Mouse (Mus musculus): Measurements from ENCODE around the gene Ibsp. TPM values are rescaled to one million over a fixed set of nuclear protein-coding genes. Genes with fewer than 3 reads are reported as not detected.
A peak's percentile ranks its signal among the peaks of the same experiment; 100 is the strongest.

Gene Ibsp
- polyA plus RNA-seq, 1 experiment from 2014 or later, result not detected

DNA sequence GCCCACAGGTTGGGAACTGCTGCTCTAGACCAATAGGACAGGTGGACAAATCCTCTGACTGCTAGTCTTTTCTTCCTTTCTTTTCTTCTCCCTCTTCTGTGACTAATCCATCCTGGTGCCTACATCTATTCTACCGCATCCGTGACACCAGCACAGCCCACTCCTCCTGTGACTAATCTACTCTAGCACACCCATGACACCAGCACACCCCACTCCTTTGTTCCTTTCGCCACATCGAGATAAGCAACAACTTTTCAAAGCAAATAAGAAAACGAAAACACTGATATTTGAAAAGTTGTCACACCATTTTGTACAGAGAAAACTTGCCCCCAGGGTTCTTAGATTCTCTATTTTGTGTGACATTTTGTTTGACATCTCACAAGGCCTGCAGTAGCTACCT lies 31.1 kb downstream of the Ibsp start:
- Histone ChIP-seq H3K9me3 (no peaks in the 10 kb centered on the region), H3K4me1 (no peaks in the 10 kb centered on the region), H3K27me3 (ENCODE audit: poor library complexity, severe bottlenecking) (no peaks in the 10 kb centered on the region), H3K36me3 (replicated peaks) (no peaks in the 10 kb centered on the region), H3K4me3 (no peak overlapping the region), H3K27ac (no peak overlapping the region)
- DNase-seq (ENCODE audit: extremely low spot score, low spot score), result no peak
- 85% methylated on average over 5 of the region's 5 CpGs for WGBS

DNA sequence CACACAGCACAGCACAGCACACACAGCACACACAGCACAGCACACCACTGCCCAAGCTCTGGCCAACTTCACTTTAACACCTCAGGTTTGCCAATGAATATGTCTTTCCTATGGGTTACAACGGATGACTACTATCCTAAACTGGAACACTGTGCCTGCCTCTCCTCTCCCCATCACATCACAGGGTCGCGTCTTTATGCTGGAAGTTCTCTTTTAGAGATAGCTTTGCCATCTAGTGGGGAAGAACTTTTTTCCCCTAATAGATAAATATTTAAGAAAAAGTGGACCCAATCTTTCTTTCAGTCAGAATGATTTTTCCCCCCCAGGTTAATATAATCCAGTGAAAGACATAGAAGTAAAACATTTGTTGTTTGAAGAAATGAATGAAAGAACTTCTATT lies 33.3 kb downstream of the Ibsp start:
- Histone ChIP-seq H3K27me3 (ENCODE audit: poor library complexity, severe bottlenecking) (no peaks in the 10 kb centered on the region), H3K9me3 (no peaks in the 10 kb centered on the region), H3K4me1 (no peaks in the 10 kb centered on the region), H3K36me3 (replicated peaks) (no peaks in the 10 kb centered on the region), H3K4me3 (no peak overlapping the region), H3K27ac (no peak overlapping the region)
- no peak for DNase-seq (ENCODE audit: extremely low spot score, low spot score)
- WGBS, result 79% methylated on average over 3 of the region's 3 CpGs

DNA sequence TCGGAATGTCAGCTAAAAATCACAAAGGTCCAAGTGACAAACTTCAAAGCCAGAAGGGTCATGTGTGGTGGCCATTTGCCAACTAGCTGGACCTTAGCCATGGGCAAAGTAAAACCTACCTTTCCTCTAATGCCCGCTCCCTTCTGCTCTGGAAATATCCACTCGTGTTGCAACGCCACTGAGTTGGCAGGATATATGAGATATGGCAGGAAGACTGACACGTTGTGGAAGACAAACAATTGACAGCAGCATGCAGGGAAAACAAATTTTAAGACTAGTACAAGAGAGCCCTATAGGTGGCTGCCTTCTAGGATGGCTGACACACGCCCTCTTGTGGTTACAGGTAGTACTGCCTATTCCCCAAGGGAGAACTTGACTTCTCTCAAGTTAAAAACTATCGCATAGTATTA lies 34.3 kb downstream of the Ibsp start:
- WGBS, result 56% methylated on average over 7 of the region's 7 CpGs
- Histone ChIP-seq H3K36me3 (replicated peaks) (no peaks in the 10 kb centered on the region), H3K9me3 (no peaks in the 10 kb centered on the region), H3K27me3 (ENCODE audit: poor library complexity, severe bottlenecking) (peaks cover 4% of the 10 kb centered on the region; the same call in 1 of the 2 replicates), H3K4me3 (no peak overlapping the region), H3K27ac (no peak overlapping the region), H3K4me1 (no peaks in the 10 kb centered on the region)
- DNase-seq (ENCODE audit: extremely low spot score, low spot score), result peak; percentile 43

DNA sequence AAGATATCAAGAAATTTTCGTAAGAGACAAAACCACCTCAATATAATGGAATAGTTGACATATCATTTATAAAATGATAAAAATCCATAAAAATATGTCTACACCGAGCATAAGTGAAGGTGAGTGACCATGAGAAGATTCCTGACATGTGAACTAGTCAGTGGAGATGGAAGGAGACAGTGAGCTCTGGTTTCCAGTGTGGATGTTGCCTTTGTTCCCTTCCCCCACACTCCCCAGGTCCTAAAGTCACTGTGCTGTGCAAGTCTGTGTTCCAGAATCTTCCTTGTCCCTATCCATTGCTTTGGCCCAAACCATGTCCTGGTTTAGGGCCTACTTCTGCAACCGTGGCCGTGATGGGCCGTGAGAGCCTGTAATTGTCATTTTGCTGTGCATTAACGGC lies 34.7 kb downstream of the Ibsp start:
- Histone ChIP-seq H3K4me1 (no peaks in the 10 kb centered on the region), H3K27me3 (ENCODE audit: poor library complexity, severe bottlenecking) (peaks cover 4% of the 10 kb centered on the region; the same call in 1 of the 2 replicates), H3K36me3 (replicated peaks) (no peaks in the 10 kb centered on the region), H3K4me3 (no peak overlapping the region), H3K27ac (no peak overlapping the region), H3K9me3 (no peaks in the 10 kb centered on the region)
- 83% methylated on average over 6 of the region's 6 CpGs for WGBS
- DNase-seq (ENCODE audit: extremely low spot score, low spot score), result no peak

DNA sequence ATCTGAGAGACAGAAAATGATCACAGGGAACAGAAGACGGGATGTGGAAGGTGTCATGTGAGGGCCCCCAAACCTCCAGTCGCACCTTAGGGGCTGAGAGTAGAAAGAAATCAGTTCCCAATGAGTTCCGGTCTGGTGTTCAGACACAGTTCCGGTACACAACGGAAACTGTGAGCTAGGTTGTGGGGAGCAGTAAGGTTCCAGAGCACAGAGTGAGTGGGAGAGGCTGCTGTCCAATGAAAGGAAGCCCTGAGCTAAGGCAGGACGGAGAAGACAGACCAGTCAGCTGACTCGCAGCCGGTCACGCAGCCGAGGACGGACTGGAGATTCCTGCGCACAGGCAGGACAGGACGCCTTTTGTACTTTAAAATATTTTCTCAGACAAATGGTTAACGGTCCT lies 35.5 kb downstream of the Ibsp start:
- no peak for DNase-seq (ENCODE audit: extremely low spot score, low spot score)
- no peaks in the 10 kb centered on the region for H3K4me1 ChIP-seq
- H3K27me3 ChIP-seq (ENCODE audit: poor library complexity, severe bottlenecking), result peaks cover 11% of the 10 kb centered on the region; the same call in 1 of the 2 replicates
- H3K36me3 ChIP-seq (replicated peaks), result no peaks in the 10 kb centered on the region
- H3K9me3 ChIP-seq, result no peaks in the 10 kb centered on the region
- 90% methylated on average over 14 of the region's 14 CpGs for WGBS
- no peak overlapping the region for H3K27ac ChIP-seq
- H3K4me3 ChIP-seq, result no peak overlapping the region

DNA sequence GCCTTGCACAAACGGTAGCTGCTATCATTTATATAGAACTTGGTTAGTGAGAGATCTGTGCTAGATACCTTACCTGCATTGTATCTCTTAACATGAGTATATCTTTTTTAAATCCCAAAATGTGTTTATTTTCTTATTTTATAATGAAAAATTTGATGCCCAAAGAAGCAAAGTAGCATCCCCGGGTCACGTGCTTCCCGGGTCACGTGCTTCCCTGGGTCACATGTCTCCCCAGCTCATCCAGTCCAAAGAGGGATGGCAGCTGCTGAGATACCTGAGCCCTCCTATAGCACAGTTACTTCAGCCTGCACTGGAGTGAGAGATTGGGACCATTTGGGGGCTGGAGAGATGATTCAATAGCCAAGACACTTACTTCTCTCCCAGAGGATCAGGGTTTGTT lies 37.0 kb downstream of the Ibsp start:
- Histone ChIP-seq H3K27ac (no peak overlapping the region), H3K27me3 (ENCODE audit: poor library complexity, severe bottlenecking) (peaks cover 12% of the 10 kb centered on the region; the same call in 1 of the 2 replicates), H3K4me3 (no peak overlapping the region), H3K9me3 (no peaks in the 10 kb centered on the region), H3K36me3 (replicated peaks) (no peaks in the 10 kb centered on the region), H3K4me1 (peaks cover 5% of the 10 kb centered on the region; the same call in 1 of the 2 replicates)
- no peak for DNase-seq (ENCODE audit: extremely low spot score, low spot score)
- WGBS, result 91% methylated on average over 5 of the region's 5 CpGs

DNA sequence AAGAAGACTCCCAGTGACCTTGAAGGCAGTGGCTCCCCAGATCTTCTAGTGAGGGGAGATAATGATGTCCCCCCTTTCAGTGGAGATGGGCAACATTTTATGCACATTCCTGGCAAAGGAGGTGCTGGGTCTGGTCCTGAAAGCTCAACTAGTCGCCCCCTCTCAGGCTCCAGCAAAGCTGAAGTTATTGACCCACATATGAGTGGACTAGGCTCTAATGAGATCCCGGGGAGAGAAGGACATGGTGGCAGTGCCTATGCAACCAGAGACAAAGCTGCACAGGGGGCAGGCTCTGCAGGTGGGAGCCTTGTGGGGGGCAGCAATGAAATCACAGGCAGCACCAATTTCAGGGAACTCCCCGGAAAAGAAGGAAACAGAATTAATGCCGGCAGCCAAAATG lies 38.5 kb downstream of the Ibsp start:
- WGBS, result 79% methylated on average over 4 of the region's 4 CpGs
- no peaks in the 10 kb centered on the region for H3K36me3 ChIP-seq (replicated peaks)
- peaks cover 12% of the 10 kb centered on the region; the same call in 1 of the 2 replicates for H3K27me3 ChIP-seq (ENCODE audit: poor library complexity, severe bottlenecking)
- no peak overlapping the region for H3K27ac ChIP-seq
- H3K9me3 ChIP-seq, result no peaks in the 10 kb centered on the region
- H3K4me3 ChIP-seq, result no peak overlapping the region
- peaks cover 5% of the 10 kb centered on the region; the same call in 1 of the 2 replicates for H3K4me1 ChIP-seq
- no peak for DNase-seq (ENCODE audit: extremely low spot score, low spot score)

- H3K4me3 ChIP-seq, result no peak overlapping the region
- no peaks in the 10 kb centered on the region for H3K9me3 ChIP-seq
- DNase-seq (ENCODE audit: extremely low spot score, low spot score), result no peak
- WGBS, result 87% methylated on average over 5 of the region's 5 CpGs
- H3K27me3 ChIP-seq (ENCODE audit: poor library complexity, severe bottlenecking), result peaks cover 12% of the 10 kb centered on the region; the same call in 1 of the 2 replicates
- H3K27ac ChIP-seq, result no peak overlapping the region
- H3K4me1 ChIP-seq, result peaks cover 5% of the 10 kb centered on the region; the same call in 1 of the 2 replicates
- no peaks in the 10 kb centered on the region for H3K36me3 ChIP-seq (replicated peaks)
These were observed 40.0 kb downstream of the Ibsp start for GRCm38 (mm10) chr5:104339009-104339408.

GRCm38 (mm10) chr5:104339706-104340512 lies 40.9 kb downstream of the Ibsp start:
- H3K4me3 ChIP-seq, result no peak overlapping the region
- H3K9me3 ChIP-seq, result no peaks in the 10 kb centered on the region
- no peak overlapping the region for H3K27ac ChIP-seq
- 23% methylated on average over 14 of the region's 14 CpGs for WGBS
- peak; percentile 38 for DNase-seq (ENCODE audit: extremely low spot score, low spot score)
- H3K4me1 ChIP-seq, result peaks cover 5% of the 10 kb centered on the region; the same call in 1 of the 2 replicates
- no peaks in the 10 kb centered on the region for H3K36me3 ChIP-seq (replicated peaks)
- H3K27me3 ChIP-seq (ENCODE audit: poor library complexity, severe bottlenecking), result peaks cover 12% of the 10 kb centered on the region; the same call in 1 of the 2 replicates

- Histone ChIP-seq H3K9me3 (no peaks in the 10 kb centered on the region), H3K27ac (no peak overlapping the region), H3K36me3 (replicated peaks) (no peaks in the 10 kb centered on the region), H3K4me1 (peaks cover 5% of the 10 kb centered on the region; the same call in 1 of the 2 replicates), H3K4me3 (no peak overlapping the region), H3K27me3 (ENCODE audit: poor library complexity, severe bottlenecking) (peaks cover 12% of the 10 kb centered on the region; the same call in 1 of the 2 replicates)
- DNase-seq (ENCODE audit: extremely low spot score, low spot score), result no peak
- 91% methylated on average over 4 of the region's 4 CpGs for WGBS
These were observed 41.5 kb downstream of the Ibsp start for GRCm38 (mm10) chr5:104340513-104340829.

DNA sequence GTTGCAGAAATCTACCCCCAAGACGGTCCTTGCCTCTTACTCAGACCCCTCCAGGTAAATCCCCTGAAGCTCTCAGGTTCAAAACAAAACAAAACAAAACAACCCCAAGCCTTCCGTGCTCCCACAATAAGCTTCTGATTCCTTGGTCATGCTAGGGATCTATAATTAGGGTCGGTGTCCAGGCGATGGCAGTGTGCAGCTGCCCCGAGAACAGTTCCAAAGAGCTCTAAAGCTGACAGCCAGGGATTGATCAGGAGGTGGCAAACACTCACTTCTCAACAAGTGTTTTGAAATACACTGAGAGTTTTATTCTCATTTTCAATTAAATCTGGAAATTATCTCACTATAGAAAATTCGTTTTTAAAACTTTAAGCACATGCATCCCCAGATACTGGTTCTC lies 43.9 kb downstream of the Ibsp start:
- Histone ChIP-seq H3K36me3 (replicated peaks) (no peaks in the 10 kb centered on the region), H3K9me3 (no peaks in the 10 kb centered on the region), H3K4me3 (no peak overlapping the region), H3K27me3 (ENCODE audit: poor library complexity, severe bottlenecking) (peaks cover 8% of the 10 kb centered on the region; the same call in 1 of the 2 replicates), H3K27ac (no peak overlapping the region), H3K4me1 (peaks cover 5% of the 10 kb centered on the region; the same call in 1 of the 2 replicates)
- WGBS, result 39% methylated on average over 6 of the region's 6 CpGs
- DNase-seq (ENCODE audit: extremely low spot score, low spot score), result no peak

DNA sequence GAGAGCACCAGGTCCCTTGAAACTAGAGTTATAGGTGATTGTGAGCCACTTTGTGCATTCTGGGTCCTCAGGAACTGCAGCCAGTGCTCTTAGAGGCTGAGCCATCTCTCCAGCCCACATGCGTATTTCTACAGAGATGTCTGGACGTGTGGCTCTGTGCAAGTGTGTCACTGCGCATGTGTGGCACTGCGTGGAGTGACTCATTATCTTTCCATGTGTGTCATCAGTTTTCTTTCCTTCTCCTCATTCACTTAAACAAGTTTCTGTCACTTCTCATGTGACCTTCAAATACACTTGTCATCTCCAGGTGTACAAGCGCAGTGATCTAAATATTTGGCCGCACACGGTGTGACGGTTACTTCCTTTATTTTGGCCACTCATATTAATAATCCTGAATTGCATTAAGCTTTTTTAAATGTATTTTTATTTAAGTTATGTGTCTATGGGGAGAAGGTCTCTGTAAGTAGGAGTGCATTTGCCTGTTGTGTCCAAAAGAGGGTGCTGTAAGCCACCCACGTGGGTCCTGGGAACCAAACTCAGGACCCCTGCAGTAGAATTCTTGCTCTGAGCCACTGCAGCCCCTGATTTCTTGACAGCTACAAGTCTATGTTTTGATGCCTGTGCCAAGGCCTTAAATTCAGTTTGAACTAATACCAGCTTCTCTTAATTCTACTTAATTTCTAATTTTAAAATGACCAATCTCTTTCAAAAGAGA lies 45.7 kb downstream of the Ibsp start:
- no peak overlapping the region for H3K27ac ChIP-seq
- 77% methylated on average over 9 of the region's 9 CpGs for WGBS
- H3K27me3 ChIP-seq (ENCODE audit: poor library complexity, severe bottlenecking), result no peaks in the 10 kb centered on the region
- H3K4me1 ChIP-seq, result peaks cover 5% of the 10 kb centered on the region; the same call in 1 of the 2 replicates
- DNase-seq (ENCODE audit: extremely low spot score, low spot score), result no peak
- H3K4me3 ChIP-seq, result no peak overlapping the region
- no peaks in the 10 kb centered on the region for H3K36me3 ChIP-seq (replicated peaks)
- H3K9me3 ChIP-seq, result no peaks in the 10 kb centered on the region

DNA sequence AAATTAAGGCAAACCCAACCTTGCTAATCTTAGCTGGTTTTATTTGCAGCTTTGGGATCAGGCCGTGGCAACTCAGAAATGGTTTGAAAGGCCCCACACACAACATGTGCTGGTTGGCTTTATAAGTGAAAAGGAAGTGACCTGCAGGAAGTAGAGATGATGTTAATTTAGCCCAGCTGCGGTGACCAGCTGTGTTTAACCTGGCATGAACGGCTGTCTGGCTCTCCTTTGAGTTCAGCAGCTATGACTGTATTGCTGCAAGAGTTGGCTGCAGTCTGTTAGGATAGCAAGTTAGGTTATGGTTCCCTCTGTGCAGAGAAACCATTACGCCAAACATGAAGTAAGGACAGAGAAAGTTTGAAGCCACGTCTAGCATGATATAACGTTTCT lies 46.3 kb downstream of the Ibsp start:
- Histone ChIP-seq H3K4me3 (no peak overlapping the region), H3K27ac (no peak overlapping the region), H3K36me3 (replicated peaks) (no peaks in the 10 kb centered on the region), H3K9me3 (no peaks in the 10 kb centered on the region), H3K4me1 (no peaks in the 10 kb centered on the region), H3K27me3 (ENCODE audit: poor library complexity, severe bottlenecking) (no peaks in the 10 kb centered on the region)
- WGBS, result 83% methylated on average over 6 of the region's 6 CpGs
- DNase-seq (ENCODE audit: extremely low spot score, low spot score), result no peak
